Mouse (Mus musculus) right cerebral cortex, adult 2 months (tissue): Measurements from ENCODE around the gene Xrcc6.

ENCODE experiments used
- DNase-seq, 2 experiments: peaks; one replicate each; pipeline ENCODE4 v3.0.0; 2021 to 2022; ENCODE audit warnings: low spot score in 2 of 2

The Xrcc6 gene

DNA sequence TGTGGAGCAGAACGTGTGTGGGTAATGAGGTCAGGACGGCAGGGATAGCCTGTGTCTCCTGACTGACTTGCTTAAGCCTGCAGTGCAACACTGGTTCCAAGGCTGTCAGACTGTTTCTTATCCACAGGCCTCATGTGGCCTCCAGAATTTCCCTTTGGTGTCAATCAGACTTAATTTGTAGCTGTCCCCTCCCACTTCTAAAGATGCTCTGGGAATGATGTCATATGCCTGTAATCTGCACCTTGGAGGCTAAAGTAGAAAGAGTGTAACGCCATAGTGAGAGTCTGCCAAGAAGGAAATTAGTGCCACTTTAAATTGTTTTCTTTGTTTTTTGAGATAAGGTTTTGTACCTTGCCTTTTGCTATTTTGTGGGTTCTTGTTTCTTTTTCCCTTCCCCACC, 31.7 kb downstream of the Xrcc6 start:
- DNase-seq = no peak

DNA sequence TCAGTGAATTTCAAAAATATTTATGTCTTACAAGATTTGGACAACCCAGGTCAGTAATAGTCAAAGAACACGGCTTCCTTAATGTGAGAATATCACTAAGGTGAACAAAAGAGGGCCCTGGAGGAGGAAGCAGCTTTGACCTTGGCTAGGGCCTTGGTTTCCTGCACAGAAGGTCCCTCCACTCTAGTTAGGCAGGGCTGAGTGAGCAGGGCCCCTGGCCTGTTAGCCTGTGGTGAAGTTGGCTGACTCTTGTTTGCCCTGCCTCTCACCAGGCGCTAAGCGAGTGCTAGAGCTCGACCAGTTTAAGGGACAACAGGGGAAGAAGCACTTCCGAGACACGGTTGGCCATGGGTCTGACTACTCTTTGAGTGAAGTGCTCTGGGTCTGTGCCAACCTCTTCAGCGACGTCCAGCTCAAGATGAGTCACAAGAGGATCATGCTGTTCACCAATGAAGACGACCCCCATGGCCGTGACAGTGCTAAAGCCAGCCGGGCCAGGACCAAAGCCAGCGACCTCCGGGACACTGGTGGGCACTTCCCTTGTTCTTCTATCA, 35.0 kb downstream of the Xrcc6 start:
- DNase-seq = no peak

- no peak for DNase-seq
Observed at GRCm38 (mm10) chr15:82023965-82024635, 36.5 kb downstream of the Xrcc6 start.

DNA sequence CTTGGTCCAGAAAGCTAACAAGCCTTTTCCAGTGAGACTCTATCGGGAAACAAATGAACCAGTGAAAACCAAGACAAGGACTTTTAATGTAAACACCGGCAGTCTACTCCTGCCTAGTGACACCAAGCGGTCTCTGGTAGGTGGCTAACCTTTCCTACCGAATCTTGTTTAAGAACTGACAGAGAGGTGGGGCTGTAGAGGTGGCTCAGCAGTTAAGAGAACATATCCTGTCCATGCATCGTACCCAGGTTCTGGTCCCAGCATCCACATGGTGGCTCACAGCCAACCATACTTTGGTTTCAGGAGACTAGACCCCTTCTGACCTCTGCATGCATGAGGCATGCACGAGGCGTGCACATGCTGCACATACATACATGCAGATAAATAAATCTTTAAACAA, 39.6 kb downstream of the Xrcc6 start:
- DNase-seq = no peak

DNA sequence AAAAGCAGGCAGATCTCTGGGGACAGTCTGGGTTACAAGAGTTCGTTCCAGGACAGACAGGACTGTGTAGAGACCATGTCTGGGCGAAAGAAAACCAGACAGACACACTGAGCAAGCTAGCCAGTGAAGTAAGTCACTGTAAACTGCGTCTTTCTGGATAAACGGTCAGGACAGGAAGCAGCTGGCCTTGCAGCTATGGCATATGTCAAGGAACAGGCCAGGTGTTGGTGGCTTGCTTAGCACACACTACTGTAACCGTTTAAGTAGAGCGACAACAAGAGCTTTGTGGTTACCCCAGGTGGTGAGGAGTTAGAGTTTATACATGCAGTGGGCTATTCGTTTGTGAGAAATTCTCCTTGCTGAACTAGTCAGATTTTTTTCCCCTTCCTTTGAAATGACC, 40.1 kb downstream of the Xrcc6 start:
- DNase-seq = no peak

GRCm38 (mm10) chr15:82032386-82032785, 44.8 kb downstream of the Xrcc6 start:
- DNase-seq = no peak

- DNase-seq = no peak
Observed at GRCm38 (mm10) chr15:82033762-82034161, 46.1 kb downstream of the Xrcc6 start, which contains the start of gene Desi1. TSS of gene Desi1 (minus strand) at chr15:82033862.

- DNase-seq = peak in 1 of 2 experiments; percentile 50
Observed at GRCm38 (mm10) chr15:82035904-82036689, 48.5 kb downstream of the Xrcc6 start.

GRCm38 (mm10) chr15:82040650-82041049, 53.0 kb downstream of the Xrcc6 start:
- peak in 1 of 2 experiments; percentile 41 for DNase-seq

- DNase-seq = no peak
Observed at GRCm38 (mm10) chr15:82044166-82044784, 56.6 kb downstream of the Xrcc6 start.

DNA sequence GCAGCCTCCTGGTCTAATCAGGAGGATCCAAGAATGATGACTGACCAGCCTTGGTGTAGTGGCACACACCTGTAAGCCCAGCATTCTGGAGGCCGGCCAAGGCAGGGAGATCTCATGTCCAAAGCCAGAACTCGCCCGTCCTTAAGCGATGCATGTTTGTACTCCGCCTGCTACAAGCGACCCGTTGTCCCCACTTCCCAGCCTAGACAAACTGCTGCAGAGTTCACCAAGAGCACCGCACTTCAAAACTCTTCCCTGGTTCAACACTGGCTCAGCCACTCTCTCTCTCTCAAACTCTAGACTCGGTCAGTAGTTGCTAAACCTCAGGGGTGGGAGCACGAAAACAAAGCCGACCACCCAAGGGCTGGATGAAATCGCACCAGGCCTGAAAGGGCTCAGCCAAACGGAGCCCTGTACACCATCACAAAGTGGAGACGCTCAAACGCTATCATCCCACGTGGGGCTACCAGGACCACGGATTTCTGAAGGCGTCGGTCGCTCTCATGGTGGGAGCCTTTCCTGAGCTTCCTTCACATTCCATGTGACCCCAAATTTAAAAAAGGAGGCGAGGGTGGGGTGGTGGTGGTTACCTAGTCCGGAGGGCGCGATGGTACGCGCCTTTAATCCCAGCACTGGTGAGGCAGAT, 58.7 kb downstream of the Xrcc6 start:
- no peak for DNase-seq

DNA sequence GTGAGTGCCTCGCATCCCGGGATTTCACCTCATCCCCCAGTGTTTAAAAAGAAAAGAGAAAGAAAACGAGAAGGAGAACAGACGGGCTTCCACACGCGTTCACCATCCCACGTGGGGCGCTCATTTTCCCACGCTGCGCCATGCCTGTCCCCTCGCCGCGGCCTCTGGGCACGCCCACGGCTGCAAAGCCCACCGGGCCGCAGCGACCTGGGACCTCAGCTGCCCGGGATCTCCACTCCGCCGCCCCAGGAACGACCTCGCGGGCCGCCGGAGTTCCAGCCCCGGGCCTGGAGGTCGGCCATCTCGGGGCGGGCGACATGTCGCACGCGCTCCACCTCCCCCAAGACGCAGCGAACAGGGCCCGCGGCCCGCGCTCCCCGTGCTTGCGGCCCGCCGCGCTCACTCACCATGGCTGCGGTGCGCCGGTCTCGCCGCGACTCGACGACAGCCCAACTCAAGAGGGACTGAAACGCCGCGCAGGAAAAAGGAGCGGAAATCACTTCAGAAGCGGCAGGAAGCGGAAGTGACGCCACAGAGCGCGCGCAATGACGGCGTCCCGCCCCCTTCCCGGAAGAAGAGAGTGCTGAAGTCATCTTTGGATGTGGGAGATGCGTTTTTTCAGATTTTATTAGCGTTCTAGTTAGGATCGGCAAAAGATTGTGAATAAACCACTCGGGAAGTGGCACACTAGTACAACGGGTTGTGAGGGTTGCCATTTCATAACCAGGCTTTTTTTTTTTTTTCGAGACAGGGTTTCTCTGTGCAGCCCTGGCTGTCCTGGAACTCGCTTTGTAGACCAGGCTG, 59.6 kb downstream of the Xrcc6 start, which contains the start of gene Snu13:
TSS of gene Snu13 (minus strand) at position 519 of the 804 bp plus-strand sequence.
- DNase-seq = peak; percentile 92 to 94

- no peak for DNase-seq
Observed at GRCm38 (mm10) chr15:82052544-82052943, 64.9 kb downstream of the Xrcc6 start.

GRCm38 (mm10) chr15:82058719-82059201, 71.1 kb downstream of the Xrcc6 start, which contains the start of gene 4930407I10Rik:
TSS of gene 4930407I10Rik (plus strand) at chr15:82059151.
- no peak for DNase-seq

GRCm38 (mm10) chr15:82063909-82064308, 76.3 kb downstream of the Xrcc6 start:
- no peak for DNase-seq

DNA sequence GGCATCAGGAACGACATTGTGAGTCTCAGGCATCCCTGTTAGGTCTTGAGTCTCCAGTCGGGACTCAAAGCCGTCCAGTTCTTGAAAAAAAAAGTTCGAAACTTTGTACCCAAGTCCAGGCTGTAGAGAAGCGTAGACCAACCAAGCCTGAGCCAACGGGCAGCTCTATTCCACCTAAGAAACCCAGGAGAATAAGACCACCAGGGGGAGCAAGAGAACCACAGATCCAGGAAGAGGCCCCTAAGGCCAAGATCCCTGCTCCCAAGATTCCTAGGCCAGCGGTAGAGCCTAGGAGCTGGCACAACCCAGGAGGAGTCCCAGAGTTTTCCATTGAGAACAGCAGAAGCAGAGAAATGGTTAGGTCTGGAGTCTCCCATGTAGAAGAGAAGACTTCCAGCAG, 77.9 kb downstream of the Xrcc6 start:
- DNase-seq = peak; percentile 82 to 87

GRCm38 (mm10) chr15:82069898-82070297, 82.3 kb downstream of the Xrcc6 start, which contains the start of gene Mei1:
TSS of gene Mei1 (plus strand) at chr15:82069996.
- DNase-seq = no peak

DNA sequence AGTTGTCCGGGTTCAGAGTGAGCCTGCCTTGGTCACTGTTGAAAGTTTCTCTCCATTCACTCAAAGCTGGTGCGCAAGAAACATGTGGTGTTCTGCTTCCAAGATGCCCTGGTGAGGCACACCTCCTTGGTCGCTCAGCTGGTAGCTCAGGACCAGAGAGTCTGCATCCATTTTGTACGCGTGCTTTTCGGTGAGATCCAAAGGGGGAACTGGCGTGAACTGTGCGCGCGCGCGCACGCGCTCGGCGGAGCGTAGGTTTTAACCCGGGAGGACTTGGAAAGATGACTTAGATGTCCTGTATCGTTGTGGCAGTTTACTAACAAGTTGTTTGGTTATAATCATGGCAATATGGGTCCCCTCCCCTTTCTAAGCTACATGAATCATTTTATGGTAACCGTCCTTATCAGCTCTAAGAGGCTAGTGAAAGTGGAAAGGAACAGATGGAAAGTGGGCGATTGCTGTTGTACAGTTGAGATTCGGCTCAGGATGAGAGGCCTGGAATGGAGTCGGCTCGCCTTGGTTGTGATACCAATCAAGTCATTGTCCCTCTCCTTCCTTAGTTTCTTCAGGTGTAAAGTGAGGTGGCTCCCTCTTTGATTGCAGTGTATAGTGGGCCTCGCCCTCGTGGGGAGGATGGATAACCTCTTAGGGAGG, 84.3 kb downstream of the Xrcc6 start:
- DNase-seq = peak; percentile 36 to 46

GRCm38 (mm10) chr15:82073490-82073889, 85.9 kb downstream of the Xrcc6 start:
- DNase-seq = no peak

DNA sequence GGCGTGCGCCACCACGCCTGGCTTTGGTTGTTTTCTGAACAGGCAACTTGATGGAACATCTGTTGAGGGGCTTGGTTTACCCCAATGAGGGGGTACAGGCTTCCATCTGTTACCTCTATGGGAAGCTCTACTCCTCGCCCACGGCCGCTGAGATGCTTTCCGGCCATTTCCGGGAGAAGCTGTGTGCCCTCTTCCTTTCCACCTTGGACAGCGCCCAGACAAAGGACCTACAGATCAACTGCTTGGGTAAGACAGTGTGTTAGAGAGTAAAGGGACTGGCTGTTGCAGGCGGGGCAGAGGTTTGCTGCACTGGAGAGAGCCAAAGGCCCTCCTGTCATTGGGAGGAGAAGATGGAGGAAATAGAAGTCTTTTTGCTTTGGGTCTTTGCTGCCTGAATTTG, 92.2 kb downstream of the Xrcc6 start:
- no peak for DNase-seq
